Mouse (Mus musculus) splenic B cell, adult 2 months (primary cell): ENCODE measurements around the gene Gfap.

Experiments
- DNase-seq: peaks from one replicate; pipeline ENCODE4 v3.0.0-alpha.2; 2011; ENCODE audit warnings: low read depth, low spot score
- H3K27me3 ChIP-seq: 2 replicates; pipeline ENCODE4 v1.6.1; 2012; ENCODE audit warnings: mild to moderate bottlenecking, low read length, moderate library complexity, mixed read lengths; ENCODE audit not compliant: control insufficient read depth, poor library complexity, insufficient read depth, severe bottlenecking
- H3K36me3 ChIP-seq: 2 replicates; pipeline ENCODE4 v1.6.1; 2012; ENCODE audit warnings: mild to moderate bottlenecking, low read length, moderate library complexity, mixed read lengths; ENCODE audit not compliant: control insufficient read depth, poor library complexity, insufficient read depth, severe bottlenecking

Gfap gene

DNA sequence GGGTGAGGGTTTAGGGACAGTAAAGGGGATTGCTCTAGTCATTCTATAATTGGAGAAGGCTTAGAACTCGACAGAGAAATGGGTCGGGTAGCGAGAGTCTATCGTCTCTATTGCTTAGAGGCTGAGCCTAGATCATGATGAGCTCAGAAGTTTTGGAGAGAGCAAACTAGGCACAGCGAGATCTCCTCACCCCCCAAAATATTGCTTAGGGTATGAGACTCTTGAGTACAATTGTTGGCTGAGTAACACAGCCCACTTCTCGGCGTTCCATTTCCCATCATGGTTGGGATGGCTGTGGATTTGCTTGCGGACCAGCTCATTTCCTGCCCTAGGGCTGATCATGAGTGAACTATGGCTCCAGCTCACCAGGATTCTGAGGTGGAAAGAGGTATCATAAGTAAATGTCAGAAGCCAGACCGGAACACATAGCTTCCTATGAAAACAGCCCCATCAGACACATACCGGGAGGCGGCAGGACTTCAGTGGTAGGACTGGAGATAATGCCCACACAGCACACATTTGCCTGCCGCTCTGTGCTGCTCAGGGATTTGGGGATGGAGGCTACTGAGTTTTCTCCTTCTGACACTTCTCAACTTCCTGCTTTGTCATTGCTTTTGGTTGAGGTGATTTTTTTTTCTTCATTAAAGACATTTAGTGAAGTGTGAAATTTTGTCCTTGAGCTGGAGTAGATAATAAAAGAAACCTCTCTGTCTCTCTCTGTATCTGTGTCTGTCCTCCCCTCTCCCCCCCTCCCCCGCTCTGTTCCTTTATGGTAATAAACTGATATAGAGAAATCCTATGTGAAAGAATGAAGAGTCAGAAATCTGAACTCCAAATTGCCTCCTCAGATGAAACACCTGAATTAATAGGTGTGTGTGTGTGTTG lies 19.2 kb downstream of the Gfap start:
- no peak for DNase-seq
- H3K36me3 ChIP-seq, result no peaks in the 10 kb centered on the region
- H3K27me3 ChIP-seq, result no peaks in the 10 kb centered on the region

DNA sequence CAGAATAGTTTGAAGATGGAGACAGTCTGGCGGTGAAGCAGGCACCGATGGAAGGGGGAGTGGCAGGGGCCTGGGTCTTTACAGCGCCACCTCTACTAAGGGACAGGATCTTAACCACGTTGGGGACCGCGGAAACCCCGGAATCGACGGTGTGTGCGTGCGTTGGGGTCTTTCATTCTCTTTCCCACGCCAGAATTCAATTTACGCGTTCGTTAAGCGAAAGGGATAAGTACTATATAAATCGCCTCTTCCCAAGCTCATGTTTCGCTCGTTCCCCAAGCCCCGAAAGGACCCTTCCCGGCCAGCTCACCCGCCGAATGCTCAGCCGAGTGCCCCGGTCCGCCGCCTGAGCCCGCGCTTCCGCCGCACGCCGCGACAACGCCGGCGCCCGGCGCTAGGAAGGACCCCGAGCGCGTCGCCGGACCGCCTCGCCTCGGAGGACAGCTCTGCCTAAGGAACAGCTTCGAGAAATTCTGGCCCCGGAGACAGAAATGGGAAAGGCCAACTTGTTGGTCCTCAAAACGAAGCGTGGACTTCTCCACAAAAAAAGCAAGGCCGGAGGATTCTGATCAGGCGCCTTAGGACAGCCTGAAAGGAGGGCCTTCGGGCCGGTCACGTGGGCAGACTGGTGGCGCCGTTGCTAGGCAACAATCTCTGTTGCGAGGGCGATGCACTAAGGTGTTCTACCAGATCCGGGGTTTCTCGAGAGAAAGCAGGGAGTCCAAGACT lies 20.0 kb downstream of the Gfap start, which contains the start of the genes Eftud2 and Ccdc103:
Eftud2 (minus strand) TSS at position 401 of the 729 bp plus-strand sequence.
Ccdc103 (plus strand) TSS at position 620 of the 729 bp plus-strand sequence.
- DNase-seq, result peak; percentile 95
- Histone ChIP-seq H3K27me3 (no peaks in the 10 kb centered on the region), H3K36me3 (no peaks in the 10 kb centered on the region)

DNA sequence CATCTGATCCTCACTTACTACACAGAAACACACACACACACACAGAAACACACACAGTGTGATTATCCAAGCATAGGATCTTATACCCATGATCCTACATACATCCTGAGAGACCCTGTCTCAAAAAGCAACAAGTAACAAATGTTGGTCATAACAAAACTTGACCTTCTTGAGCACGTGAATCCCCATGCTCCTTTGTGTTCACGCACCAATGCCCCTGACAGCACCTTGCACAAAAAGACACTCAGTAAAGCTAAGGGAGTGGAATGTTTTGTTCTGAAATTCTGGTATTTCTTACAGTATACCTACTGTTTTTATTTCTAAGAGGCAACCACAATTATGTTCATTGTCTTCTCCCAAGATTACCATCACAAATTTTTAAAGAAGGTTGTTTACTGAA lies 21.2 kb downstream of the Gfap start:
- no peak for DNase-seq
- no peaks in the 10 kb centered on the region for H3K36me3 ChIP-seq
- H3K27me3 ChIP-seq, result no peaks in the 10 kb centered on the region

DNA sequence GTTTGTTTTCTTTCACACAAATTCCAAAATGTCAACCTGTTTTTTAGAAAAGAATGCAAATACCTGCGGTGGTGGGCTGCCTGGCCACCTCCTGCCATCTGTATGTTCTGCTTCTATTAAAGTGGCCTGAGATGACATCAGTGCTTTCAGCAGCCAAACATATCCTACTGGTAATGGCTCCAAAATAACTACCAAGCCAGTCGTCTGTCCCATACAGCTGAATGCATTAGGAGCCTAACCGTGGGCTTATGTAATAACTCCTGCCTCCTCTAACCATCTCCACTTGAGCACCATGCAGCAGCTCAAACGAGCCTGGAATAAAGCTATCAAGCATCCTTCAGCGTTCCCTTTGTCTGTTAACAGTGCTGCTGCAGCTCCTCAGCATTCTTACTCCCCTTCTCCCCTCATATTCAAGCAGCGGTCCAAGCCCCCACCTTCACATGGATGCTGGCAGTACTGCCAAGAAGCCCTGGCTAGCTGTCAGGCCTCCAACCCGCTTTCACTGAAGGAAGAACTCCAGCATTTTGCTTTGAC lies 25.8 kb downstream of the Gfap start:
- no peaks in the 10 kb centered on the region; the same call in 1 of the 2 replicates for H3K36me3 ChIP-seq
- DNase-seq, result no peak
- H3K27me3 ChIP-seq, result no peaks in the 10 kb centered on the region

DNA sequence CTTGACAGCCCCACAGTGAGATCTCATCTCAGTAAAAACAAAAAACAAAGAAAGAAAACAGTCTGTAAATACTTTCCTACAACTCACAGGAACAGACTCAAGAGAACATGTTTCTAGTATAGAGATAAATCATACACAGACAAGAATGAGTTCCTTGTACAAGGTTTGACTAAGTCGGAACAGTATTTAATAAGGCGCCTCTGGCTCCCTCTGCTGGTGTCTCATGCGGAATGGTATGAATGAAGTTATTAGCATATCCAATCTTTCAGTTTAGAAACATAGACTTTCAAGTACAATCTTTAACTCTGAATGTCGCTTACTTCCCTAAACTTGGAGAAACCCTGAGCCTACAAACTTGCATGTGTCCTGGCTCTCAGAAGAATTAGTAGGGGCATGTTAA lies 36.4 kb downstream of the Gfap start:
- peak; percentile 63 for DNase-seq
- peaks cover 18% of the 10 kb centered on the region for H3K36me3 ChIP-seq
- H3K27me3 ChIP-seq, result no peaks in the 10 kb centered on the region

DNA sequence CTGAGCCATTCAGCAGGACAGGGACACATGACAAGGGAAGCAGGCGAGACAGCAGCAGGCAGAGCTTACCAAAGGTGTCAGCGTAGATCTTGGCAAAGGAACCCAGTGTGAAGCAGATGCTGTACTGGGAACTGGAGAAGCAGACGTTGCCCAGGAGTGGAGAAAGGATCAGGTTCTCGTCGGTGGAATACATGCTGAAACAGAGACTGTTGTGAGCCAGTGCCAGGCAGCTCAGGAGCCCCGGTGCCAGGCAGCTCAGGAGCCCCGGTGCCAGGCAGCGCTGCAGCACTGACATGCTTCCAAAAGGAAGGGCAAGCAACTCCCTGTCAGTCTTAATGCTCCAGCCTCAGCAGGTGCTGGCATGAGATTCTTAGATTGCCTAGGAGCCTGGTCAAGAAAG lies 40.8 kb downstream of the Gfap start:
- no peak for DNase-seq
- no peaks in the 10 kb centered on the region for H3K27me3 ChIP-seq
- H3K36me3 ChIP-seq, result peaks cover 6% of the 10 kb centered on the region

DNA sequence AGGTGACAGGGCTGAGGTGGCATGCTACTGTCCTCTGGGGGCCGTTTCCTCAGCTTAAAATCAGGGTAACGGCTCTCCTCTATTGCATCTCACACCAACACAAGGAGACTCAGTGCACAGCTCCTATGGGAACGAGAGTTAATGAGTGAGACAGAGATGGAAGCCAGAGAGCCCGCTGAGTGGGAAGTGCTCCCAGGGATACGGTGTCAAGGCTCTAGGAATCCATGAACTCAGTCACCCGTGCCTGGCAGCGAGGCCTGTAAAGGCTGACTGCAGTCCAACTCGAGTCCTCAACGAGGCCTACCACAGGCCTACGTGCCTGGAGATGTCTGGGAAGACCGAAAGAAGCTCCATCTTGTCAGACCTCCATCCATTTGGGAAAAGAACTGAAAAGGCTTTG lies 41.8 kb downstream of the Gfap start:
- no peak for DNase-seq
- Histone ChIP-seq H3K27me3 (no peaks in the 10 kb centered on the region), H3K36me3 (peaks cover 12% of the 10 kb centered on the region)

DNA sequence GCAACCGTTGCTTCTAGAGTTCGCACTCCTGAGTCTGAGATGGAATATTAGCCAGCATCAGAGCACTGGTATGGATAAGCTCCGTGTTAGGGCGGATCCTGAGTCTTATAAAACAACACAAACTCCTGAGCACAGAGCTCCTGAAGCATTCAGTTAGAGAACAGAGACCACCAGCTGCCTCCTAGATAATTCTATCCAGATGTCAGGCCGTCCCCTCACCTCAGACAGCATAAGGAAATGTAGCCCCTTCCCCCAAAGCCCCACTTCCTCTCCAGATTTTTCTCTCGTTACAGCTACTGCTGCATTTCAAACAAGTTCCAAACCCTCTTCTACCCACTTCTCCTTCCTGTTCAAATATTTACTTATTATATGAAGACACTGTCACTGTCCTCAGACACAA lies 44.8 kb downstream of the Gfap start:
- no peak for DNase-seq
- peaks cover 20% of the 10 kb centered on the region for H3K36me3 ChIP-seq

DNA sequence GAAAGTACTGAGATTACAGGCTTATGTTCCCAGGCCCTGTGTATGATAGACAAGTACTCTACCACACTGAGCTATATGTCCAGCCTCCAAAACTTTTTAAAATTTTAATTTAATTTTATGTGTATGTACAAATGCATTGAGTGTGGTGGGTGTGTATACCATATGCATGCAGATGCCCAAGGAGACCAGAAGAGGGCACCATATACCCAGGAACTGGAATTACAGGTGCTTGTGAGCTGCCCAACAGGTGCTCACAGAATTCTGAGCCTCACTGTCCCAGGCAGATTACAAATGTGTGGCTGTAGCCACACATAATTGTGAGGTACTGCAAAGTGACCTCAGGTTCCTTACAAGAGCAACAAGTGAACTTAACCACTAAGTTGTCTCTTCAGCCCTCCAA lies 47.0 kb downstream of the Gfap start:
- Histone ChIP-seq H3K36me3 (peaks cover 19% of the 10 kb centered on the region), H3K27me3 (no peaks in the 10 kb centered on the region)
- DNase-seq, result peak; percentile 11

More for the DNA sequence above, 44.8 kb downstream of the Gfap start:
- H3K27me3 ChIP-seq, result no peaks in the 10 kb centered on the region

DNA sequence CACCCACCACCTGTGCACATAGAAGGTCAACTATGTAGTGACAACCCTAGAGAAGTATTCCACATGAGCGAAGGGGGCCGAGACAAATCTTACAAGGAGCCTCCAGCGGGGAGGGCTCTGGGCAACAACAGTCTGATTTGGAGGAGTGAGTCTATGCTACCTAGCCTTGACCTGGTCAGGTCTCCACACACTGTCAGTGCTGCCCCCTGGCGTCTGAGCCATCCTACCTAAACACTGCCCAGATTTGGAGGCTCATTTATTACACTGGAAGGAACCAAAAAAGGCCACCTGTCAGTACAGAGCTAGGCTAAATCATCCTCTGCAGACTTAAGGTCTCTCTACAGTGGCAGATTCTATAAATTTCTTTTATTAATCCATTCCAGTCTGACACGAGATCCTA lies 48.8 kb downstream of the Gfap start:
- no peaks in the 10 kb centered on the region for H3K27me3 ChIP-seq
- H3K36me3 ChIP-seq, result peaks cover 29% of the 10 kb centered on the region
- peak; percentile 37 for DNase-seq

DNA sequence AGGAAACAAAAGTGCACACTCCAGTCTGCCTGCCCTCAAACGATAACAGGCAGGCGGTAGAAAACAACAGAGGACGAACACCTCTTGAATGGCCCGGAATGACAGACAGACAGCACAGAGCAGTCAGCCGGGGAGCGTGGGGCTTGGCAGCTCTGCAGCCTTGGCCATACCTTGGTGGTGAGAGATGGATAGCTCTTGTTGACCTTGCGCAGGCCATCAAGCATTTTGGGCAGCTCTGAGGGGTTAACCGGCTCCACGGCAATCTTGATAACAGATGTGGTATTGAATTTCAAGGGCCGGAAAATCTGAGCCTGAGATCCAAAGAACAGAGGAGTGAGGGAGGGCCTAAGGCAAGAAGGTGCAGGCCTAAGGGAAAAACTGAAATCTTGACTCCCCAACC lies 54.8 kb downstream of the Gfap start:
- no peaks in the 10 kb centered on the region for H3K27me3 ChIP-seq
- H3K36me3 ChIP-seq, result peaks cover 27% of the 10 kb centered on the region
- no peak for DNase-seq

DNA sequence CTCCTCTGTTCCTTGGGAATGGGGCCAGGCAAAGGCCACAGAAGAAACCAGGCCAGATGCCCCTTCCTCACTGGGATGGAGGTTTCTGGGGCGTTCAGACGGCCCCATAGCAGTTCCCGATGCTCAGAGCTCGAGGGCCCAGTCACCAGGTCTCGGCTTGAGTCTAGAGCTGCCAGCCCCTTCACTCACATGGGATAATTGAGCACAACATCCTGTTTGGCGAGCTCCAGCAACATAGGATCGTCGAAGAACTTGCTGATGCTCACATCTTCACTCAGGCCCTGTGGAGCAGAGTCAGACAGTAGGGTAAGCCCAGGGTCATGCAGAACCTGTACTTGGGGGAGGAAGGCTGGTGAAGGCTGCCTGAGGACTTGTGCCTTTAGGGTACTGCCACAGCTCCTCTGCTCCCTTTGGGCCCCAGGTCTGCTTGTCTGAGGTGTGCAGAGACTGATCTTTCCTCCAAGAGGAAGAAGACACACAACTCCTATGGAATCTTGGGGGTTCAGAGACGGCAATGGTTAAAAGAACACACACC lies 62.0 kb downstream of the Gfap start:
- Histone ChIP-seq H3K27me3 (no peaks in the 10 kb centered on the region), H3K36me3 (peaks cover 7% of the 10 kb centered on the region)
- no peak for DNase-seq

DNA sequence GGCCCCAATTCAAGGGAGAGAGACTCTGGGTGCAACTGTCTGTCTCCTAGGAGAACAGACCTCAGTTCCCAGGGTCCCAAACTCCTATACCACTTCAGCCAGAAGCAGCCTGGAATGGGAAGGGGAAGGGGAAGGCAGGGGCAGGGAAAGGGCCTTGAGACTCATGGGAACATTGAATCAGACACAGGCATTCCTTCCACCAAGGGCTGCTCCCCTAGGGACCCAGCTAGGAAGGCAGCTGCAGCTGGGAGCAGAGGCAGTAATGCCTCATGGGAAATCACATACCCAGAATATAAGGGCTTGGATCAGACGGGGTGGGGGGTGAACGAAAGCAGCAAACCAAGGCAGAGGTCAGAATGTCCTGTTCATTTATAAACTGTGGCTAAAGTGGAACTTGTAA lies 62.6 kb downstream of the Gfap start:
- DNase-seq, result no peak
- no peaks in the 10 kb centered on the region for H3K27me3 ChIP-seq
- H3K36me3 ChIP-seq, result peaks cover 7% of the 10 kb centered on the region

DNA sequence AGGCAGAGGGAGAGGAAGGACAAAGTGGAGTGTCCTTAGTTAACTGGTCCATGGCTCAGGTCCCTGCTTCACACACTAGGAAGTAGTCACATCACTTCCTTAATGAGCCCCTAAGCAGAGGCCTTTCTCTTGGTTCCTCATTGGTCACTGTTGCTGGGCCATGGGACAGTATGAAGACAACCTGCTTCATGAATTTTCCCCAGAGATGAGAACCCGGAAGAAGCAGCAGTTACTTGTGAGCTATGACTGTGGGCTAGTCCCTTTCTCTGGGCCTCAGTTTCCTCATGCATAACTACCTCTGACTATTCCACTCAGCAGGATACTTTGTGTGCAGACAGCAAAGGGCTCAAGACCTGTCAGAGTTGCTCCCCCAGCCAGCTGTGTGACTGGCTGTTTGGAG lies 63.3 kb downstream of the Gfap start:
- Histone ChIP-seq H3K36me3 (peaks cover 7% of the 10 kb centered on the region), H3K27me3 (no peaks in the 10 kb centered on the region)
- DNase-seq, result no peak
